8 mouse cellular contexts compared by ENCODE assay signal in the genomic region with DNA sequence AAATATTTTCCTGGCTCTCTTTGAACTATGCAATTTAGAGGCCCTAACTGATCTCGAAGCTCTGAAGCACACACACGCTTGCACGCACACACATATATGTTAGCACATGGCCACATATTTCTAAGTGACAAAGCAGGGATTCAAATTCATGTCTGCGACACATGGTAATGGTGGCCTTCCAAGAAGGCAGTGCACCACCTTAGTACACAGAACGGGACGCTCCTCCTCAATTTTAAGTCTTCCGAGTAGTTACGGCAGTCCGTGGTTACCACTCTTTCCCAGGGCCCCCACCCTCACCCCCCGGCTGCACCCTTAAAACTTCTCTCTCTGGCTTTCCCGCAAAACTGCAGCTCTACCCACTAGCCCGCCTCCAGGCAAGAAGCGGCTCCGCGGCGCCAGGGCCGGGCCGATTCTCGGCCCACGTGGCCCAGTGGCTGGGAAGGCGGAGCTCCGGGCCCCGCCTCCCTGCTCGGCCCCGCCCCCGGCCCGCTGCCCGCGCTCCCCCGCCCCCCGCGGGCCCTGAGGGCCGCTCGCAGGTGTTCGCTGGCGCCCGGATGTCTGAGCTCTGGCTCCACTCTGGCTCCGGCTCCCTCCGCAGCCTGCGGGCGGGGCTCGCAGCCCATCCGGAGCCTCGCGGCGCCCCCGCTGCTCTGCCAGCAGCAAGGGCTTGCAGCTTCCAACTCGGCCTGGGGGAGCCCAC. TPM values are rescaled to one million over a fixed set of nuclear protein-coding genes. Genes with fewer than 3 reads are reported as not detected.
DNase-seq lines count a peak whose midpoint lies in the region; ATAC-seq and TF ChIP-seq lines count a peak whose summit lies in the region.

No protein-coding gene starts in this region.

- H3K4me2 ChIP-seq in forebrain, embryonic 16.5 days (ENCODE audit: low read length) = peak overlapping the region; percentile 66

- ATAC-seq in forebrain, embryonic 16.5 days = peak; percentile 73
- peak; percentile 48 to 52 for ATAC-seq in hematopoietic stem cell, adult 5-6 weeks (replicated peaks in 1 of 2; ENCODE audit: insufficient read depth in 1 of 2, low FRiP score in 2 of 2, low TSS enrichment in 1 of 2, low read depth in 1 of 2, poor library complexity in 2 of 2, severe bottlenecking in 2 of 2)

- H3K4me1 ChIP-seq in ES-E14 (ENCODE audit: control insufficient read depth in 2 of 2, insufficient read depth in 2 of 2, low read length in 2 of 2, poor library complexity in 1 of 2) = peaks cover 3 to 9% of the 10 kb centered on the region in 2 experiments; a peak in 3 of 4 replicates
- peaks cover 39% of the 10 kb centered on the region for H3K4me1 ChIP-seq in forebrain, embryonic 16.5 days (replicated peaks; ENCODE audit: control insufficient read depth, insufficient read depth, low read length)

- no peak for DNase-seq in ES-E14 (ENCODE audit: low read depth, low spot score)
- DNase-seq in cerebellum, adult 18-20 months = peak; percentile 24 to 66
- peak; percentile 62 to 73 for DNase-seq in layer of hippocampus, postnatal 14 days (ENCODE audit: low spot score in 2 of 2)
- DNase-seq in lung, postnatal 4 days = peak; percentile 91 to 96
- peak; percentile 64 for DNase-seq in right cerebral cortex, adult 2 months (ENCODE audit: low spot score in 2 of 2)
- peak; percentile 51 for DNase-seq in urinary bladder, postnatal 10 days (ENCODE audit: low spot score)

- no peaks in the 10 kb centered on the region for H3K9me3 ChIP-seq in ES-E14 (ENCODE audit: control insufficient read depth, insufficient read depth, low read depth, low read length)
- no peaks in the 10 kb centered on the region for H3K9me3 ChIP-seq in forebrain, embryonic 16.5 days (ENCODE audit: control insufficient read depth, low read length)

- H3K27ac ChIP-seq in ES-E14 (ENCODE audit: insufficient read depth, low read depth, low read length, poor library complexity, severe bottlenecking) = peak overlapping the region; percentile 31; the same call in 1 of the 2 replicates
- H3K27ac ChIP-seq in forebrain, embryonic 16.5 days (ENCODE audit: low read length) = no peak overlapping the region

- in situ Hi-C loops in ES-E14 (cut with MboI; ENCODE audit: low sequenced_read_pairs in 2 of 2, unreplicated experiment in 2 of 2) = no loop called here

- H3K4me3 ChIP-seq in ES-E14 (ENCODE audit: insufficient read depth in 1 of 2, low read depth in 1 of 2, low read length in 2 of 2, poor library complexity in 1 of 2, severe bottlenecking in 1 of 2) = peak overlapping the region; percentile 29 to 62
- peak overlapping the region; percentile 42 for H3K4me3 ChIP-seq in forebrain, embryonic 16.5 days (replicated peaks; ENCODE audit: low read length)

- peak overlapping the region; percentile 60 for H3K9ac ChIP-seq in ES-E14 (ENCODE audit: insufficient read depth, low read depth, low read length, poor library complexity, severe bottlenecking)
- peak overlapping the region; percentile 54 for H3K9ac ChIP-seq in forebrain, embryonic 16.5 days (replicated peaks; ENCODE audit: low read depth, low read length)

- H3K27me3 ChIP-seq in forebrain, embryonic 16.5 days (replicated peaks; ENCODE audit: control insufficient read depth, insufficient read depth, low read length) = peaks cover 18% of the 10 kb centered on the region

- 1% methylated on average over 32 of the region's 48 CpGs for WGBS in forebrain, embryonic 16.5 days

- no peaks in the 10 kb centered on the region; the same call in 1 of the 2 replicates for H3K36me3 ChIP-seq in ES-E14 (ENCODE audit: control insufficient read depth, insufficient read depth, low read length, poor library complexity, severe bottlenecking)
- no peaks in the 10 kb centered on the region for H3K36me3 ChIP-seq in forebrain, embryonic 16.5 days (ENCODE audit: control insufficient read depth, insufficient read depth)

TF ChIP-seq in ES-E14, 5 proteins besides CTCF, POLR2A, EP300 and RAD21:
- TF ChIP-seq CHD2 (IDR thresholded peaks at IDR 0.05; ENCODE audit: low read depth, low read length) (no peak), MAFK (IDR thresholded peaks at IDR 0.05; ENCODE audit: insufficient read depth, low read depth, low read length) (no peak), ZC3H11A (IDR thresholded peaks at IDR 0.05; ENCODE audit: borderline replicate concordance, low read depth, low read length) (no peak), HCFC1 (IDR thresholded peaks at IDR 0.05; ENCODE audit: borderline replicate concordance, insufficient read depth, low read length) (no peak), ZNF384 (IDR thresholded peaks at IDR 0.05; ENCODE audit: low read depth, low read length) (no peak)

RNA-seq across cellular contexts. Expression of gene Id3, which starts 4.3 kb away (rescaled TPM):
- 78.8 and 126 TPM in 2 replicates for total RNA-seq in ES-E14 (2012; rRNA removed)
- 85.1 and 102 TPM in 2 replicates for polyA plus RNA-seq in forebrain, embryonic 16.5 days (2015; fragmentation: Nextera tagmentation; extraction: Ambion mirVana)
- 6.8 and 7.3 TPM in 2 replicates for total RNA-seq in hematopoietic stem cell, adult 5-6 weeks (2017)
- 10 to 100 TPM; 77.9 to 91.6 TPM for total RNA-seq in layer of hippocampus, postnatal 14 days (2021)

RNA-seq across cellular contexts. Expression of gene E2f2, which starts 24.6 kb away (rescaled TPM):
- 7.5 and 9.8 TPM in 2 replicates for total RNA-seq in ES-E14 (2012; rRNA removed)
- 3.9 and 4.3 TPM in 2 replicates for polyA plus RNA-seq in forebrain, embryonic 16.5 days (2015; fragmentation: Nextera tagmentation; extraction: Ambion mirVana)
- total RNA-seq in hematopoietic stem cell, adult 5-6 weeks (2017) = 7.1 and 7.2 TPM in 2 replicates
- 1 to 10 TPM; 1.1 to 1.4 TPM for total RNA-seq in layer of hippocampus, postnatal 14 days (2021)

RNA-seq across cellular contexts. Expression of gene Asap3, which starts 58.6 kb away (rescaled TPM):
- total RNA-seq in ES-E14 (2012; rRNA removed) = 4.7 and 8.1 TPM in 2 replicates
- 3.7 and 4.1 TPM in 2 replicates for polyA plus RNA-seq in forebrain, embryonic 16.5 days (2015; fragmentation: Nextera tagmentation; extraction: Ambion mirVana)
- total RNA-seq in hematopoietic stem cell, adult 5-6 weeks (2017) = 0.19 and 0.25 TPM in 2 replicates
- 1 to 10 TPM; 5.1 to 6.0 TPM for total RNA-seq in layer of hippocampus, postnatal 14 days (2021)
